ENCODE assay signal across 17 mouse cellular contexts in the genomic region with DNA sequence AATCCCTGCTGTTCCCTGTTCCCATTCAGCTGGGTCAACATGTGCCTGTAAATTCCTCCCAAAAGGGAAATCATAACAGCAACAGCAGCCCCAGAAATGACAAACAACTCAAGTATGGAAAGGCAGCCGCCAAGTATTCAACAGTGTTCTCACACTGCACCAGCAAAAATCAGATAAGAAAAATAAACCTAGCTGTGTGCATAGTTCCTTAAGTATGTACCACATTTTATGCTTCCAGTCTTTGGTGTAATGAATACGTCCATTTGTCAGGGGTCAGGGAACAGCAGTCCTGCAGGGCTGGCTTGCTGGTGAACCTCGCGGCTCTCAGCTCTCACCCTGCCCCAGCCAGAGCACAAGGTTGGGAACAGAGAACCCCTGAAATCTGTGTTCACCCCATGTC.
DNase-seq lines count a peak whose midpoint lies in the region; ATAC-seq and TF ChIP-seq lines count a peak whose summit lies in the region.
"Had no signal": no experiment of that assay in that cellular context is flagged by ENCODE, and none has a peak within 500 bp of the region (broad histone marks: within the 10 kb centered on the region; RNA-seq: fewer than 3 reads in every experiment).

No protein-coding gene starts in this region.

- no peak overlapping the region for H3K27ac ChIP-seq in kidney, embryonic 15.5 days
- H3K27ac ChIP-seq in lung, embryonic 14.5 days (ENCODE audit: low read depth): peak overlapping the region; percentile 31; the same call in 1 of the 2 replicates
- H3K27ac ChIP-seq in midbrain, embryonic 15.5 days: no peak overlapping the region
- H3K27ac ChIP-seq: forebrain, embryonic 15.5 days; hindbrain, embryonic 14.5 days; limb, embryonic 15.5 days; stomach, embryonic 15.5 days had no signal

- no peaks in the 10 kb centered on the region for H3K36me3 ChIP-seq in kidney, embryonic 15.5 days
- H3K36me3 ChIP-seq in lung, embryonic 14.5 days (ENCODE audit: insufficient read depth): no peaks in the 10 kb centered on the region
- H3K36me3 ChIP-seq in midbrain, embryonic 15.5 days (replicated peaks): no peaks in the 10 kb centered on the region
- H3K36me3 ChIP-seq: forebrain, embryonic 15.5 days; limb, embryonic 15.5 days; stomach, embryonic 15.5 days had no signal

- peak; percentile 22 for DNase-seq in kidney, adult 11 months
- DNase-seq in kidney, adult 9 months: peak; percentile 34
- DNase-seq in lung, embryonic 14.5 days: peak; percentile 32
- no peak for DNase-seq in spleen, postnatal 10 days (ENCODE audit: low spot score in 2 of 2)
- no peak for DNase-seq in right cerebral cortex, postnatal 36 days (ENCODE audit: low spot score in 2 of 2)
- DNase-seq: cerebellum, adult 8-10 months; gastrocnemius, postnatal 25 days; midbrain, embryonic 14.5 days; right cerebral cortex, postnatal 4 days; thymus, postnatal 36 days had no signal

- WGBS in kidney, embryonic 15.5 days: 30% methylated on average over 4 of the region's 4 CpGs
- WGBS in lung, embryonic 14.5 days: 32% methylated on average over 4 of the region's 4 CpGs
- 77% methylated on average over 4 of the region's 4 CpGs for WGBS in midbrain, embryonic 15.5 days

- no peak for ATAC-seq in kidney, embryonic 15.5 days (replicated peaks; ENCODE audit: low FRiP score)
- ATAC-seq in lung, embryonic 14.5 days (ENCODE audit: insufficient read depth): peak; percentile 52; the same call in 1 of the 2 replicates
- ATAC-seq in midbrain, embryonic 15.5 days (replicated peaks): no peak
- ATAC-seq: activated CD4-positive, CD25-positive, alpha-beta regulatory T cell, adult 4 months; forebrain, embryonic 15.5 days had no signal

- H3K9me3 ChIP-seq in kidney, embryonic 15.5 days (replicated peaks): no peaks in the 10 kb centered on the region
- no peaks in the 10 kb centered on the region for H3K9me3 ChIP-seq in lung, embryonic 14.5 days (ENCODE audit: low read depth, low read length)
- no peaks in the 10 kb centered on the region for H3K9me3 ChIP-seq in midbrain, embryonic 15.5 days
- H3K9me3 ChIP-seq: forebrain, embryonic 15.5 days; limb, embryonic 15.5 days; stomach, embryonic 15.5 days had no signal

- H3K27me3 ChIP-seq in kidney, embryonic 15.5 days: peaks cover 4% of the 10 kb centered on the region; the same call in 1 of the 2 replicates
- no peaks in the 10 kb centered on the region for H3K27me3 ChIP-seq in lung, embryonic 14.5 days (ENCODE audit: insufficient read depth, low read length)
- H3K27me3 ChIP-seq in midbrain, embryonic 15.5 days (replicated peaks): no peaks in the 10 kb centered on the region
- H3K27me3 ChIP-seq: forebrain, embryonic 15.5 days; limb, embryonic 15.5 days; stomach, embryonic 15.5 days had no signal

- no peak overlapping the region for H3K4me3 ChIP-seq in kidney, embryonic 15.5 days (replicated peaks)
- no peak overlapping the region for H3K4me3 ChIP-seq in lung, embryonic 14.5 days (ENCODE audit: low read depth, low read length)
- no peak overlapping the region for H3K4me3 ChIP-seq in midbrain, embryonic 15.5 days
- H3K4me3 ChIP-seq: forebrain, embryonic 15.5 days; limb, embryonic 15.5 days; stomach, embryonic 15.5 days had no signal

- no peak for TF ChIP-seq CTCF in lung, embryonic 14.5 days (IDR thresholded peaks at IDR 0.05; ENCODE audit: low read depth)

- H3K9ac ChIP-seq in kidney, embryonic 15.5 days: no peak overlapping the region
- H3K9ac ChIP-seq in lung, embryonic 14.5 days: no peak overlapping the region
- no peak overlapping the region for H3K9ac ChIP-seq in midbrain, embryonic 15.5 days
- H3K9ac ChIP-seq: forebrain, embryonic 15.5 days; hindbrain, embryonic 14.5 days; limb, embryonic 15.5 days; stomach, embryonic 15.5 days had no signal

- no peaks in the 10 kb centered on the region for H3K4me1 ChIP-seq in kidney, embryonic 15.5 days
- H3K4me1 ChIP-seq in lung, embryonic 14.5 days (ENCODE audit: insufficient read depth): 0 out of 2 replicates have a peak, but pooled peaks cover 5% of the 10 kb centered on the region
- no peaks in the 10 kb centered on the region for H3K4me1 ChIP-seq in midbrain, embryonic 15.5 days
- H3K4me1 ChIP-seq: limb, embryonic 15.5 days; stomach, embryonic 15.5 days had no signal

- H3K4me2 ChIP-seq in kidney, embryonic 15.5 days: no peak overlapping the region
- no peak overlapping the region for H3K4me2 ChIP-seq in lung, embryonic 14.5 days
- H3K4me2 ChIP-seq in midbrain, embryonic 15.5 days: no peak overlapping the region
- H3K4me2 ChIP-seq: forebrain, embryonic 15.5 days; hindbrain, embryonic 14.5 days; limb, embryonic 15.5 days; stomach, embryonic 15.5 days had no signal

Comparison
In these comparisons a context has a peak if more than half of its experiments do, and no peak if none do; other contexts are left out.
1. DNase-seq: peak in kidney, adult 11 months (single experiment), kidney, adult 9 months (single experiment) and lung, embryonic 14.5 days (single experiment); none in spleen, postnatal 10 days (0 of 2) and right cerebral cortex, postnatal 36 days (0 of 2).